Mouse (Mus musculus) adrenal gland (tissue): ENCODE results near the gene Cryzl2.

Source experiments
- intact Hi-C: fragments of 180-260 bp; cut with DNase I; formaldehyde crosslinking; loops from one replicate; pipeline ENCODE4 v1.15.1; 2025

Gene Cryzl2

DNA sequence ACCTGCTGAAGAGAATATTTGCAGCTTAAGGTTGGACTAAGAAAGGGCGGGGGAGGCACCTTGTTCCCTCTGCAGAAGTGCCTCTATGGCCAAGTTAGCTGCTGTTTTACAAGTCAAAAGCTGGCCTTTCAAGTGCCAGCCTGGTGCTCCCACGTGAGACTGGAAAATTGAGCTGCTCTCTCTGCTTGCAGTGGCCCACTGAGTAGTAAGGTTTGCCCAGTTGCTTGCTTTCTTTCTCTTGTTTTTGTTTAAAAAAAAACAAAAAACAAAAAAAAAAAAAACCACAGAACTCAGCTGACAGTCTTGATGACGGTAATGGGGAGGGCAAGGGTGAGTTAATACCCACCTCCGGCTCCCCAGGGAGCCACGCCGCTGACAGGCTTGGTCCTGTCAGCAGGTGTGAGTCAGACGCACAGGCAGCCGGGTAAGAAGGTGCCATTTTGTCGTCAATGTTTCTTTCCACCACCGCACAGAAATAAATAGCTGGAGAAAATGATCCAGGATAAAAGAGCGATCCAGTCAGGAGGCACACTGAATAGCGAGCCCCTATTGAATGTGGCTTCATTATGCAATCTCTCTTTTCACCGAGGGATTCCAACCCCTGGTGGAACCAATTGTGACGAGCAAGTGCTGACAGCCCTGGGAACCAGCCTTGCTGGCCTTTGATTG lies 18.3 kb upstream of the Cryzl2 start:
- intact Hi-C loops, result no loop called here

GRCm38 (mm10) chr1:157443026-157443722 lies 15.2 kb upstream of the Cryzl2 start:
- intact Hi-C loops, result no loop called here

- intact Hi-C loops, result no loop called here
Measured at GRCm38 (mm10) chr1:157443723-157444561, 14.4 kb upstream of the Cryzl2 start.

DNA sequence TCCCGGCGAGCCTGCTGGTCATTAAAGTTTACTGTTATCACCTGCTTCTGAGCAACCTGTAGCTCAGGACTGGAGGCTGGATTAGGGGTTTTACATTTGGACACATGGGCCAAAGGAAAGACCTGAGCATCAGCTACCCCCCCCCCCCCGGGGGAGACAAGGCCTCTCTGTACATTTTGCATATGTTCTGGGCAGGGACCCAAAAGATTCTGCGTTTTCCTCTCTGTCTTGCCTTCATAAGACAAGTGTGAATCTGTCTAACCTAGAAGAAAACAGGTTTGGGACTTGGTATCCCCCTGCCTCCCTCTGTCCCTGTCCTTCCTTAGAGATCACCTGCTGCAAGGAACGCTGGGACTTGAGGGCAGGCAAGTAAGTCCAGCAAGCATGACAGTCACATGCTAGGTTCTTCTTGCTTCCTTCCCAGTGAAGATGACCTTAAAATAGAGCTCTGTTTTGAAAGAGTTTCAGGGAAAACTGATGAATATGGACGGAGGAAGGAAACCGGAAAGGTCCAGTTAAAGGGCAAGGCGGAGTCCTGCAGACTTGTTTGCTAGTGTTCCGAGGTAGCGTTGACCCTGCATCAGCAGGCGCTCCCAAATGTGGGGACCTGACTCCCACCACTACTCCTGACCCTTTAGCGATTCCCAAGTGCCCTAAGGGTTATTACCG lies 13.6 kb upstream of the Cryzl2 start:
- intact Hi-C loops, result loop anchor here (5.0 kb wide), 2 partner anchors 32 to 147 kb away; partner anchors contain the start of gene Rasal2

- intact Hi-C loops, result loop anchor here (5.0 kb wide), 2 partner anchors 33 to 148 kb away; partner anchors contain the start of gene Rasal2
Measured at GRCm38 (mm10) chr1:157445398-157445910, 12.9 kb upstream of the Cryzl2 start.

DNA sequence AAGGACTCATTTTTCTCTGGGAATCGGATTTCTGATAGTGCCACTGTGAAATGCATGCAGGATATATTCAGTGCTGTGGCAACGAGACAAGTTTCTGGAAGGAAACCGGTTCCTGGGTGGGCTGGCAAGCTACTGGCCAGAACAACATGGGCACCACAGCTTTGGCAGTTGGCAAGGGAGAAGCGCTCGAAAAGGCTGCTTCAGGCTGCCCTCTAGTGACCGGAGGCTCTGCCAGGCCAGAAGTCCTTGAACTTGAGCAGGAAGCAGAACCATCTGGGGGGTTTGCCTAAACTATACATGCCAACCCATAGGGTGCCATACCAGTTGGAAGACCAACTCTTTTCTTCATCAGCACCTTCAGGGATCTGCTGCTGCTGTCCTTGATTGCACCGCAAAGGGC lies 12.1 kb upstream of the Cryzl2 start:
- intact Hi-C loops, result loop anchor here (5.0 kb wide), 2 partner anchors 34 to 149 kb away; partner anchors contain the start of gene Rasal2

DNA sequence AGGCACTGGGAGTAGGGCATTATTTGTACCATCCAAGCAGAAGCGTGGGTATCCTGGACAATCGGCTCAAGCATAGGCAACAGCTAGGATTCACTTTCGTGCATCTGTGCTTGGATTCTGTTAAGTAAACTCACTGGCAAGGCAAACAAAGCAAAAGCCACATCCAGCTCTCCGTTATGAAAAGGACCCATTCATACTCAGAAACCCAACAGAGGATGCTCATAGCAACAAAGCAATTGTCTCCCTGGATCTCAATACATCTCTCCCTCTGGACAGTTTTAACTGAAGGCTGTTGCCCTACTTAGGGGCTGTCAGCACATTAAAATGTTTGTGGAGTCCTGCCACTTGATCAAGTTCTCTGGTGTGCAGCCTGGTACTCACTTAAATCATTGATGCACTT lies 11.2 kb upstream of the Cryzl2 start:
- intact Hi-C loops, result loop anchor here (5.0 kb wide), 2 partner anchors 35 to 150 kb away; partner anchors contain the start of gene Rasal2

- intact Hi-C loops, result loop anchor here (5.0 kb wide), 2 partner anchors 36 to 151 kb away; partner anchors contain the start of gene Rasal2
Measured at GRCm38 (mm10) chr1:157448164-157448804, 10.1 kb upstream of the Cryzl2 start.

- intact Hi-C loops, result loop anchor here (5.0 kb wide), 2 partner anchors 36 to 151 kb away; partner anchors contain the start of gene Rasal2
Measured at GRCm38 (mm10) chr1:157448805-157449188, 9.6 kb upstream of the Cryzl2 start.

DNA sequence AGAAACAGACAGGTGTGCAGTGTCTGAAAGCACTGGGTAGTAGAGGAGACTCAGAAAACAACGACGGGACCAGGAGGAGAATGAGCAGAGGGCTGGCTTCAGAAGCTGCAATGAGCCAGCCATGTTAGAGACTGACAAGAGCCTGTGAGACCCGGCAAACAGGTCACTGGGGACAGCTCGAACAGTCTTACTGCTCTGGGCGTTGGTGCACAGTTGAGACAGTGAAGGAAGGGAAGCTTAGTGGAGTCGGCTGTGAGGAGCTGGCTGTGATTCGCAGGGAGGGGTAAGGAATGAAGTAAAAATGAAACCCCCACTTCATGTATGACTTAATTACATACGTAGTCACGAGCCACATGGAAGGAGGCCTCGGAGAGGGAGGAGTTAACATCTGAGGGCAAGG lies 8.8 kb upstream of the Cryzl2 start:
- intact Hi-C loops, result loop anchor here (5.0 kb wide), 2 partner anchors 37 to 152 kb away; partner anchors contain the start of gene Rasal2

GRCm38 (mm10) chr1:157449981-157450636 lies 8.3 kb upstream of the Cryzl2 start:
- intact Hi-C loops, result loop anchor here (5.0 to 10.0 kb wide), 3 partner anchors 38 to 365 kb away; partner anchors contain the start of gene Rasal2

GRCm38 (mm10) chr1:157452284-157452683 lies 6.1 kb upstream of the Cryzl2 start:
- intact Hi-C loops, result loop anchor here (10.0 kb wide), 1 partner anchor 367 kb away; no protein-coding TSS in a partner anchor

GRCm38 (mm10) chr1:157452759-157453549 lies 5.4 kb upstream of the Cryzl2 start:
- intact Hi-C loops, result loop anchor here (10.0 kb wide), 1 partner anchor 368 kb away; no protein-coding TSS in a partner anchor

GRCm38 (mm10) chr1:157454876-157455275 lies 3.5 kb upstream of the Cryzl2 start:
- intact Hi-C loops, result loop anchor here (10.0 kb wide), 1 partner anchor 370 kb away; no protein-coding TSS in a partner anchor

DNA sequence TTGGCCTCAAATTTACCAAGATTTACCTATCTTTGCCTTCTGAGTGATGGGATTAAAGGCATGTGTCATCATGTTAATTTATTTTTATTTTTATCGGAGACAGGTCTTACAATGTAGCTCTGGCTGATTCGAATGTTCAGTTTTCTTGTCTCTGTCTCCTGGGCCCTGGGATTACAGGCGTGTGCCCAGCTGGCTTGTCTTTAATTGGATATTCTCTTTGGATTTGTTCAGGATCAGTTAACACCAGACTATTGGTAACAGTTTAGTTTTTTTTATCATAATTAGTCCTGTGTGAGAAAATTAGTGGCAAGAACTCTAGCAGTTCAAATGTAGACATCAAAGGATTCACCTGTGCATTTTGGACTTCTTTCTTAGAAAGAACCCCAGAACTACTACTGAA lies 588 bp upstream of the Cryzl2 start:
- intact Hi-C loops, result loop anchor here (10.0 kb wide), 1 partner anchor 373 kb away; no protein-coding TSS in a partner anchor

GRCm38 (mm10) chr1:157459904-157460303 lies 1.5 kb downstream of the Cryzl2 start:
- intact Hi-C loops, result loop anchor here (10.0 kb wide), 1 partner anchor 375 kb away; no protein-coding TSS in a partner anchor

GRCm38 (mm10) chr1:157461276-157461675 lies 2.9 kb downstream of the Cryzl2 start:
- intact Hi-C loops, result no loop called here

- intact Hi-C loops, result no loop called here
Measured at GRCm38 (mm10) chr1:157462336-157462735, 4.0 kb downstream of the Cryzl2 start.
